Comparison of ENCODE assay signal across 8 mouse cellular contexts in the genomic region with DNA sequence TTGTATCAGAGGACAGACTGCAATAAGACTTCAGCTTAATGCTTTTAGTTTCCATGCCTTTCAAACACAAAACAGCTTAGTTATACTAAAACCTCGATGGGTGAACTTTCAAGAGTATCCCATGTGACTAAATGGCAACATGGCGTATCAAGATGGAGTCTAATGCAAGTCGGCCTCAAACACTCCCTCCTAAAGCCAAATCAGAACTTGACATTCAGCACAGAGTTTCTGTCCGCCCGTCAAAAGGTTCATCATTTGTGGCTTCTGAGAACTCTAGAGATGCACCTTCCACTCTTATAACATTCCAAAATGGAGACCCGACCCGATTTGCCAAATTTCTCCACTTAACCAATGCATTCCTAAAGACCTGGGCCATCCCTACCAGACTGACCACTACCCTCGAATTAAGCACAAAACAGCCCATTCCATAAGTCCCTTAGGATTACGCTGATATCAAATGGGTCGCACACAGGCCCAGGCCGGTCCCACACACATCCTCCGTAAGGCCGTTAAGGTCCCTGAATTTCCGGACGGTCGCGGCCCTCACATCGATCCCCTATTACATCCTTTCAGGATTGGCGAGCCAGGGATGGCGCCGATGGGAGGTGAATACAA. TPM values are rescaled to one million over a fixed set of nuclear protein-coding genes. Genes with fewer than 3 reads are reported as not detected.
DNase-seq lines count a peak whose midpoint lies in the region; ATAC-seq lines count a peak whose summit lies in the region.

No protein-coding gene starts in this region.

- peaks cover 33% of the 10 kb centered on the region for H3K4me1 ChIP-seq in lung, embryonic 15.5 days
- peaks cover 3% of the 10 kb centered on the region; the same call in 1 of the 2 replicates for H3K4me1 ChIP-seq in brown adipose tissue, adult 24 weeks (ENCODE audit: control insufficient read depth, insufficient read depth, insufficient read length, low read length)
- peaks cover 25% of the 10 kb centered on the region for H3K4me1 ChIP-seq in hindbrain, embryonic 16.5 days (ENCODE audit: control insufficient read depth, insufficient read depth, low read depth, low read length)

- no peaks in the 10 kb centered on the region for H3K9me3 ChIP-seq in lung, embryonic 15.5 days
- no peaks in the 10 kb centered on the region for H3K9me3 ChIP-seq in hindbrain, embryonic 16.5 days (ENCODE audit: control insufficient read depth, low read length)

- DNase-seq in lung, postnatal 4 days, result no peak
- peak; percentile 63 for DNase-seq in naive thymus-derived CD4-positive, alpha-beta T cell, adult 2 months (ENCODE audit: low read depth)
- DNase-seq in right cerebral cortex, postnatal 10 days (ENCODE audit: low spot score in 2 of 2), result no peak
- no peak for DNase-seq in kidney, adult 11 months
- no peak for DNase-seq in right cerebral cortex, postnatal 14 days

- H3K27me3 ChIP-seq in lung, embryonic 15.5 days, result 0 out of 2 replicates have a peak, but pooled peaks cover 4% of the 10 kb centered on the region
- no peaks in the 10 kb centered on the region for H3K27me3 ChIP-seq in hindbrain, embryonic 16.5 days (replicated peaks; ENCODE audit: control insufficient read depth, insufficient read depth, low read length)

- H3K36me3 ChIP-seq in lung, embryonic 15.5 days, result peaks cover 43% of the 10 kb centered on the region
- H3K36me3 ChIP-seq in hindbrain, embryonic 16.5 days (ENCODE audit: control insufficient read depth, insufficient read depth, low read length), result peaks cover 34% of the 10 kb centered on the region

- peak overlapping the region; percentile 68 for H3K4me3 ChIP-seq in lung, embryonic 15.5 days
- H3K4me3 ChIP-seq in brown adipose tissue, adult 24 weeks (ENCODE audit: insufficient read depth, low read depth, low read length), result peak overlapping the region; percentile 73
- peak overlapping the region; percentile 70 for H3K4me3 ChIP-seq in hindbrain, embryonic 16.5 days (ENCODE audit: low read length)

- peak overlapping the region; percentile 75 for H3K9ac ChIP-seq in lung, embryonic 15.5 days
- H3K9ac ChIP-seq in hindbrain, embryonic 16.5 days (ENCODE audit: low read depth, low read length), result peak overlapping the region; percentile 88

- H3K27ac ChIP-seq in lung, embryonic 15.5 days, result peak overlapping the region; percentile 82
- H3K27ac ChIP-seq in brown adipose tissue, adult 24 weeks (replicated peaks; ENCODE audit: low read depth, low read length), result peak overlapping the region; percentile 84
- peak overlapping the region; percentile 86 for H3K27ac ChIP-seq in hindbrain, embryonic 16.5 days (ENCODE audit: low read depth, low read length)

- peak overlapping the region; percentile 77 for H3K4me2 ChIP-seq in lung, embryonic 15.5 days
- peak overlapping the region; percentile 88 for H3K4me2 ChIP-seq in hindbrain, embryonic 16.5 days (ENCODE audit: low read length)

- 0 out of 2 replicates have a peak, but pooled peaks have one; percentile 9 for ATAC-seq in lung, embryonic 15.5 days (ENCODE audit: borderline replicate concordance, extremely low read depth, low FRiP score, low TSS enrichment)
- no peak; the same call in 1 of the 2 replicates for ATAC-seq in hindbrain, embryonic 16.5 days

- WGBS in lung, embryonic 15.5 days, result under 1% methylated on average over 21 of the region's 21 CpGs
- under 1% methylated on average over 21 of the region's 21 CpGs for WGBS in hindbrain, embryonic 16.5 days

RNA-seq across cellular contexts. Expression of gene Syngr1, which starts 8.4 kb away (rescaled TPM):
- 18.8 and 20.6 TPM in 2 replicates for polyA plus RNA-seq in lung, embryonic 15.5 days (2015; fragmentation: Nextera tagmentation; extraction: Ambion mirVana)
- 47.9 and 62.7 TPM in 2 replicates for polyA plus RNA-seq in brown adipose tissue, adult 24 weeks (2012; ENCODE audit: insufficient read depth, insufficient read length, missing spikeins)
- polyA plus RNA-seq in hindbrain, embryonic 16.5 days (2015; fragmentation: Nextera tagmentation; extraction: Ambion mirVana), result 78.6 and 80.3 TPM in 2 replicates

RNA-seq across cellular contexts. Expression of gene Rpl3, which starts 8.9 kb away (rescaled TPM):
- 1,053 and 1,095 TPM in 2 replicates for polyA plus RNA-seq in lung, embryonic 15.5 days (2015; fragmentation: Nextera tagmentation; extraction: Ambion mirVana)
- polyA plus RNA-seq in brown adipose tissue, adult 24 weeks (2012; ENCODE audit: insufficient read depth, insufficient read length, missing spikeins), result 424 and 522 TPM in 2 replicates
- 523 and 556 TPM in 2 replicates for polyA plus RNA-seq in hindbrain, embryonic 16.5 days (2015; fragmentation: Nextera tagmentation; extraction: Ambion mirVana)

RNA-seq across cellular contexts. Expression of gene Tab1, which starts 50.2 kb away (rescaled TPM):
- polyA plus RNA-seq in lung, embryonic 15.5 days (2015; fragmentation: Nextera tagmentation; extraction: Ambion mirVana), result 33.0 and 34.6 TPM in 2 replicates
- polyA plus RNA-seq in brown adipose tissue, adult 24 weeks (2012; ENCODE audit: insufficient read depth, insufficient read length, missing spikeins), result 4.8 and 5.7 TPM in 2 replicates
- polyA plus RNA-seq in hindbrain, embryonic 16.5 days (2015; fragmentation: Nextera tagmentation; extraction: Ambion mirVana), result 37.1 and 39.9 TPM in 2 replicates
